Mouse (Mus musculus) monocyte, adult 2 months (primary cell): ENCODE data around the gene Prrx2.

Source experiments
- DNase-seq, 2 experiments: peaks; one replicate each; pipeline ENCODE4 v3.0.0; 2022; ENCODE audit warnings: low spot score in 2 of 2, low read depth in 1 of 2

Prrx2 gene

GRCm38 (mm10) chr2:30834373-30835022 is at the start of gene Prrx2:
Gene Prrx2, plus strand, starts transcription at chr2:30834972.
- no peak for DNase-seq

GRCm38 (mm10) chr2:30787466-30787865 is 47.3 kb upstream of the Prrx2 start:
- DNase-seq: no peak

GRCm38 (mm10) chr2:30792061-30792460 is 42.7 kb upstream of the Prrx2 start:
- DNase-seq: no peak

GRCm38 (mm10) chr2:30794179-30795108 is 40.3 kb upstream of the Prrx2 start:
- peak; percentile 68 to 87 for DNase-seq

- no peak for DNase-seq
Observed at GRCm38 (mm10) chr2:30795271-30795888, 39.4 kb upstream of the Prrx2 start.

- no peak for DNase-seq
Observed at GRCm38 (mm10) chr2:30795889-30796275, 38.9 kb upstream of the Prrx2 start.

- DNase-seq: peak; percentile 22 to 46
Observed at GRCm38 (mm10) chr2:30796382-30796781, 38.4 kb upstream of the Prrx2 start.

GRCm38 (mm10) chr2:30799456-30799855 is 35.3 kb upstream of the Prrx2 start:
- DNase-seq: no peak

- DNase-seq: no peak
Observed at GRCm38 (mm10) chr2:30800671-30801066, 34.1 kb upstream of the Prrx2 start.

GRCm38 (mm10) chr2:30801067-30801852 is 33.5 kb upstream of the Prrx2 start:
- no peak for DNase-seq

GRCm38 (mm10) chr2:30803604-30804003 is 31.2 kb upstream of the Prrx2 start, which contains the start of gene 1700001O22Rik:
Gene 1700001O22Rik, minus strand, starts transcription at chr2:30803661.
- no peak for DNase-seq

- no peak for DNase-seq
Observed at GRCm38 (mm10) chr2:30805983-30806382, 28.8 kb upstream of the Prrx2 start.

GRCm38 (mm10) chr2:30807147-30807647 is 27.6 kb upstream of the Prrx2 start:
- DNase-seq: no peak

- peak; percentile 100 for DNase-seq
Observed at GRCm38 (mm10) chr2:30807648-30808295, 27.0 kb upstream of the Prrx2 start, which contains the start of gene Ntmt1. Gene Ntmt1, plus strand, starts transcription at chr2:30807826.

- no peak for DNase-seq
Observed at GRCm38 (mm10) chr2:30808296-30808655, 26.5 kb upstream of the Prrx2 start.

GRCm38 (mm10) chr2:30809503-30809902 is 25.3 kb upstream of the Prrx2 start:
- no peak for DNase-seq

- no peak for DNase-seq
Observed at GRCm38 (mm10) chr2:30810573-30810972, 24.2 kb upstream of the Prrx2 start.

GRCm38 (mm10) chr2:30816383-30816782 is 18.4 kb upstream of the Prrx2 start:
- DNase-seq: no peak

- no peak for DNase-seq
Observed at GRCm38 (mm10) chr2:30819873-30820272, 14.9 kb upstream of the Prrx2 start.

- no peak for DNase-seq
Observed at GRCm38 (mm10) chr2:30821073-30821472, 13.7 kb upstream of the Prrx2 start.
